Mouse (Mus musculus): ENCODE results near the gene Gnb1l. TPM values are rescaled to one million over a fixed set of nuclear protein-coding genes. Genes with fewer than 3 reads are reported as not detected.

Gnb1l gene
- polyA plus RNA-seq, 3 experiments from 2014 or later: 11.2 to 23.9 (median 17.4) TPM

GRCm38 (mm10) chr16:18483839-18484238 lies 14.7 kb upstream of the Gnb1l start:
- no peak for ATAC-seq

GRCm38 (mm10) chr16:18484386-18484785 lies 14.1 kb upstream of the Gnb1l start:
- ATAC-seq: no peak

- no peak for ATAC-seq
Measured at GRCm38 (mm10) chr16:18484794-18485435, 13.6 kb upstream of the Gnb1l start.

GRCm38 (mm10) chr16:18486126-18486525 lies 12.4 kb upstream of the Gnb1l start:
- no peak for ATAC-seq

GRCm38 (mm10) chr16:18490281-18490680 lies 8.2 kb upstream of the Gnb1l start:
- ATAC-seq: no peak

GRCm38 (mm10) chr16:18490894-18491293 lies 7.6 kb upstream of the Gnb1l start:
- no peak for ATAC-seq

GRCm38 (mm10) chr16:18497865-18498515 lies 523 bp upstream of the Gnb1l start:
- ATAC-seq: peak; percentile 50

GRCm38 (mm10) chr16:18498996-18499395 lies 483 bp downstream of the Gnb1l start:
- ATAC-seq: peak; percentile 43

GRCm38 (mm10) chr16:18501531-18501930 lies 3.0 kb downstream of the Gnb1l start:
- no peak for ATAC-seq

- ATAC-seq: no peak
Measured at GRCm38 (mm10) chr16:18503566-18504342, 5.2 kb downstream of the Gnb1l start.

GRCm38 (mm10) chr16:18506524-18507199 lies 8.1 kb downstream of the Gnb1l start:
- no peak for ATAC-seq

GRCm38 (mm10) chr16:18507200-18507549 lies 8.7 kb downstream of the Gnb1l start:
- no peak for ATAC-seq

GRCm38 (mm10) chr16:18511741-18512140 lies 13.2 kb downstream of the Gnb1l start:
- ATAC-seq: no peak

GRCm38 (mm10) chr16:18513508-18513907 lies 15.0 kb downstream of the Gnb1l start:
- no peak for ATAC-seq

GRCm38 (mm10) chr16:18518091-18518490 lies 19.6 kb downstream of the Gnb1l start:
- ATAC-seq: no peak

GRCm38 (mm10) chr16:18523563-18524245 lies 25.2 kb downstream of the Gnb1l start:
- ATAC-seq: no peak

- ATAC-seq: no peak
Measured at GRCm38 (mm10) chr16:18528656-18529055, 30.1 kb downstream of the Gnb1l start.

GRCm38 (mm10) chr16:18533061-18533460 lies 34.5 kb downstream of the Gnb1l start:
- peak; percentile 100 for ATAC-seq

GRCm38 (mm10) chr16:18537407-18537990 lies 39.0 kb downstream of the Gnb1l start:
- no peak for ATAC-seq

GRCm38 (mm10) chr16:18539281-18539680 lies 40.8 kb downstream of the Gnb1l start:
- no peak for ATAC-seq

- ATAC-seq: no peak
Measured at GRCm38 (mm10) chr16:18543151-18543829, 44.8 kb downstream of the Gnb1l start.

- ATAC-seq: no peak
Measured at GRCm38 (mm10) chr16:18547891-18548290, 49.4 kb downstream of the Gnb1l start.
